Mouse (Mus musculus) megakaryocyte-erythroid progenitor cell, adult 5-6 weeks (primary cell): ENCODE measurements around the gene Pds5a. TPM values are rescaled to one million over a fixed set of nuclear protein-coding genes. Genes with fewer than 3 reads are reported as not detected.
"Not testable (repeated sequence)": the region's sequence is repeated elsewhere in the genome, so short reads cannot be mapped to it uniquely, and the experiment has no call there.

Source experiments
- ATAC-seq: replicated peaks from 2 replicates; pipeline ENCODE4 v1.8.0; 2016; ENCODE audit warnings: mild to moderate bottlenecking, inconsistent platforms; ENCODE audit not compliant: severe bottlenecking, poor library complexity, low FRiP score, low TSS enrichment
- total RNA-seq, 2 experiments: library from RNA; stranded (forward) in 1 of 2; stranded (reverse) in 1 of 2; fragments of 200-1000, 215-1000 nt in 1 of 2; fragments of >200 nt in 1 of 2; fragmentation: Nextera tagmentation in 1 of 2; gene quantifications; 2 replicates each; pipeline ENCODE4 v1.2.3; 2014 to 2017

Pds5a gene
- total RNA-seq (2014; fragmentation: Nextera tagmentation): 204 and 218 TPM in 2 replicates
- total RNA-seq (2017): 244 and 279 TPM in 2 replicates

DNA sequence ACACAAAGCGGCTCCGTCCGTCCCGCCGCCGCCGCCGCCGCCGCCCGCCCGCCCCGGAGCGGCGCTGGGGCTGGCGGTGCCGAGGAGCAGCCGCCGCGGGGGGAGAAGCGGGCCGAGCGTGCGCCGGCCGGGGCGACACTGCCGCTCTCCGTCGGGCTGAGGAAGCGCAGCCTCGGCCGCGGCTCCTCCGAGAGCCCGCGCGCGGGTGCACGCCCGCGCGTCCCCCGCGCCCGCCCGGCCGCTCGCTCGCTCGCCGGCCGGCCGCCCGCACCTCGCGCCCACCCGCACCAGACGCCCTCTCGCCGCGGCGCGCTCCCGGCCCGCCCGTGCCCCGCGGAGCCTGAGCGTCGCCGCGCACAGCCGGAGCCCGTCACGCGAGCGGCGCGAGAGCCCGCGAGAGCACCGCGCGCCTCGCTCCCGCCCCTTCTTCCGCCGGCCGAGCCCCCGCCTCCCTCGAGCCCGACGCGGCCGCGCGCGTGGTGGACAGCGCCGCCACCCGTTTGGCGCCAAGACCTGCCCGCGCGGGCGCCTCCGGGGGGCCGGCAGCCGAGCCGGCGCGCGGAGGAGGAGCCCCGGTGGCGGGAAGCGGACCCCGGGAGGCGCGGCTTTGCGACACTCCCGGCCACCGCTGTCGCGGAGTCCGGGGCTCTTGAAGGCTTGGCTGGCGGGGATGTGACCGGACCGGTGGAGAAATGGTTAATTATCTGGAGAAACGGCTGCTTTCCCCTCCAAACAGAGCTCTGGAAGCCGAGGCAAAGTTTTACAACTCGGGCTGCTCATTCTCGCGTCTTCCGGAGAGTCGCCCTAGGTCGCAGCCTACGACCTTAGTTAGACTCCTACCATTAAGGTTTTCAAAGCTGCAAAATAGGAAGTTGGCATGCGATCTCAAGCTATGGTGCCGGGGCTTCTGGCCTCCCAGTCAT, at the start of gene Pds5a:
Gene Pds5a, minus strand, starts transcription at position 438 of the 923 bp plus-strand sequence.
- peak; percentile 65 for ATAC-seq

DNA sequence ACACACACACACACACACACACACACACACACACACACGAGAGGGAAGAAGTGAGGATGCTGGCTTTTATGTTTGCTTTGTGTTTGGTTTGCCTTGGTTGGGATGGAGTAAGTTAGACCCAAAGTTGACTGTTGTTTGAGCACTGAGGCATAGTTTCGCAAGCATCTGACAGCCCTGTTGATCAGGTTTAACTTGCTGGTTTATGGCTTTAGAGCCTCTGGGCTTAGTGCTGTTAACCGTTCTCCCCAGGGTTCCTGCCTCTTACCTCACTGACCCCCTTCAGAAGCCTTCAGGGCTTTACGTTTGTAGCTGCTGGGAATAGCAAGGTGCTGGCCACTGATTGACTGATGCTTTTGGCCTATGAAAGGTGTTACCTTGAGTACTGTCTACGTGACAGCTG, 48.8 kb upstream of the Pds5a start:
- ATAC-seq: no peak

DNA sequence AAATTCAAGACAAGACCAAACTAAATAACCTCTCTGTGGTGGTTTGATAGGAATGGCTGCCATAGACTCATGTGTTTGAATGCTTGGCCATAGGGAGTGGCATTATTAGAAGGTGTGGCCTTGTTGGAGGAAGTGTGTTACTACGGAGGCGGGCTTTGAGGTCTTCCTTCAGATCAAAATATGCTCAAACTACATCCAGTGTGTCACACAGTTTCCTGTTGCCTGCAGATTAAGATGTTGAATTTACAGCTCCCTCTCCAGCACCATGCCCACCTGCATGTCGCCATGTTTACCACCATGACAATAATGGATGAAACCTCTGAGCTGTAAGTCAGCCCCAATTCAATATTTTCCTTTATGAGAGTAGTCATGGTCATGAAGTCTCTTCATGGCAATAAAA, 41.3 kb upstream of the Pds5a start:
- ATAC-seq: no peak

DNA sequence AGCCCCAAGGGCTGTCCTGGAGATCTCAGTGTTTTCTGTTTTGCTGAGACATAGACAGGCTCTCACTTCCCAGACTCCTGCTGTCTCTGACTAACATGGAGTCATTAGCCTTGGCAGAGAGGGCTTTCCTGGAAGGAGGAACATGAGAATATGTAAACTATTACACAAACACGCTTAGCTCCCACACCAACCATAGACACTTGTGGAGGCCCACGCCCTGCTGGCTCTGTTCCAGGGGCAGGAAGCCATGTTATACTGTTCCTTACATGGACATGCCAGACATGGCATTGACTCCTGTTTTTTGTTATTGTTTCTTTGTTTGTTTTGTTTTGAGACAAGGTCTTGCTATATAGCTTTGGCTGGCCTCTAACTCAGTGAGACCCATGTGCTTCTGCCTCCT, 37.5 kb upstream of the Pds5a start:
- ATAC-seq: no peak

DNA sequence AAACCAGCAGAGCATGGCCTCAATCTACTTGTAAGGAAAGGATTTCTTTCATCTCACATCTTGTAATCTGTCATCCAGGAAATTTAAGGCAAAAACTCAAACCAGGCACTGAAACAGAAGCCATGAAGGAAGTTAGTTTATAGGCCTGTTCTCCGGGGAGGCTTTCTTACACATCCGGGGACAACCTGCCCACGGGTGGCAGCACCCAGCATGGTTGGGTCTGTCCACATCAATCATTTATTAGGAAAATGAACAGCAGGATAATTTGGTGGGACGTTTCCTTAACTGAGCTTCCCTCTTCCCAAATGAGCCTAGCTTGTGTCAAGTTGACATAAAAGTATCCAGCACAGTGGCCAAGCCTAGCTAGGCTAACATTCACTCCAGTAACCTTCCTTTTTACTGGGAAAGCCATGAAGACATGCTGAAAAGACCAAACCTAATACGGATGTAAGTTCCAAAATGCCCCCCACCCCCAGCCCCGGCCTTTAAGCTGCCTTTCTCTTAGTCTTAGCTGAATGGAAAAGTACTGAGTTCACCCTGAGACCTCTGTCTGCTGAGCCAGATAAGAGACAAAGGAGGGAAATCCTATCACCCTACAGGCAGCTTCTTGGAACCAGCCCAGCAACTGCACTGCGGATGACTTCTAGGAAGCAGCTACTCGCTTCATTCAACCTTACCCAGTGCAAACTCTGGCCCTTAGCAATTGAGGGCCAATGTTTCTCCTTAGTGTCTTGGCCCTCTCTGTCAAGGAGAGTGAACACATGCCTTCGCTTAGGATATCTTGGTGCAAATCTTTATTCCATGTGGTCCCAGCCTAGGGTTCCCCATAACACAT, 33.3 kb upstream of the Pds5a start:
- ATAC-seq: peak; percentile 98

DNA sequence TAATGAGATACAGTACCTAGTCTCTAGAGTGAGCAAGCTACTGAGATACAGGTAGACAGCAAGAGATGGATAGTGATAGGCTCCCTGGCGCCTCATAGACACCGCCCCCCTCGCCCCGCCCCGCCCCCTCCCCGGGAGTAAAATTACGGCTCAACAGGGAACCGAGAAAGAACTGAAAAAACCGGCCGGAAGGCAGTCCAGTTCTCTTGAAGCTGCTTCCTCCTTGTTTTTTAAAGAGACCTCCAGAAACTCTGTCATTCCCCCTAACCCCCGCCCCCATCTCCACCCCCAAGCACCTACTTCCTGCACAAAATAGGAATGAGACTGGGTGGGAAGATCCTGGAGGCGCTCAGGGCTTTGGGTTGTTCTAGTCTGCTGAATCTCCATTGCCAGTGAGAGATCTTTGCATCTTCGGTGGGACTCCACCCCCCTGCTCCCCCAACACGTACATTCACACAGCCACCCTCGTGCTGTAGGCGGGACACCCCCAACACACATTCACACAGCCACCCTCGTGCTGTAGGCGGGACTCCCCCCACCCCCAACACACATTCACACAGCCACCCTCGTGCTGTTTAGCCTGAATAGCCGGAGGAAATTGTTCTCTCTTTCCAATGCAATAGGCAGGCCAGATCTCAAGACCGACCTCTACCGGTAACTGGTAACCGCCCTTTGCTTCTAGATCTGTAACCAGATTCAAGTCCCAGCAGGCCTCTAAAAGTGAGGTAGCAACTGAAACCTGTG, 26.4 kb upstream of the Pds5a start:
- peak; percentile 82 for ATAC-seq

DNA sequence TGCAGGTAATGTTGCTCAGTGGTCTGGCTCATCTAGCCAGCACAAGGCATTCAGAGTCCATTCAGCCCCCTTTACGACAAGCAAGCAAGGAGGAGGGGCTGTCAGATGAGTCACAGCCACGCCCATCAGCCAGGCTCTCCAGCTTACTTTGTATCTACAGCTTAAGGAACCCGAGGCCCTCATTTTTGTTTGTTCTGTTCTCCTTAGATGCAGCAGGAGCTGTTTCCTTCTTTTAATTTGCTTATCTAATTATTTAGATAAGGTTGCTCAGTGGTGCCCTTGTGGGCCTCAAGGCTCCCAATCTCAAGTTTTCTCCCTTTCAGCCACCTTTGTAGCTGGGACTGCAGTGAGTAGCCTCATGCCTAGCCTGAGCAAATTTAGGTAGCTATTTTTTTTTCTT, 20.3 kb upstream of the Pds5a start:
- ATAC-seq: peak; percentile 89

DNA sequence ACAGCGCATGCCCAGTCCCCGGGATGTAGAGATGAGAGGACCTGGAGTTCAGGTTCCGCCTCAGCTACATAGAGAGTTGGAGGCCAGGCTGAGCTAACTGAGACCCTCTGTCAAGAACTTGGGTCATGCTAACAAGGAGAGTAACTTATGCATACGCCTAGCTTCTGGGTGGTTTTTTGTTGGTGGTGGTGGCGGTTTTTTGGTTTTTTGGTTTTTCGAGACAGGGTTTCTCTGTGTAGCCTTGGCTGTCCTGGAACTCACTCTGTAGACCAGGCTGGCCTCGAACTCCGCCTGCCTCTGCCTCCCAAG, 19.8 kb upstream of the Pds5a start:
- ATAC-seq: not testable (repeated sequence)

DNA sequence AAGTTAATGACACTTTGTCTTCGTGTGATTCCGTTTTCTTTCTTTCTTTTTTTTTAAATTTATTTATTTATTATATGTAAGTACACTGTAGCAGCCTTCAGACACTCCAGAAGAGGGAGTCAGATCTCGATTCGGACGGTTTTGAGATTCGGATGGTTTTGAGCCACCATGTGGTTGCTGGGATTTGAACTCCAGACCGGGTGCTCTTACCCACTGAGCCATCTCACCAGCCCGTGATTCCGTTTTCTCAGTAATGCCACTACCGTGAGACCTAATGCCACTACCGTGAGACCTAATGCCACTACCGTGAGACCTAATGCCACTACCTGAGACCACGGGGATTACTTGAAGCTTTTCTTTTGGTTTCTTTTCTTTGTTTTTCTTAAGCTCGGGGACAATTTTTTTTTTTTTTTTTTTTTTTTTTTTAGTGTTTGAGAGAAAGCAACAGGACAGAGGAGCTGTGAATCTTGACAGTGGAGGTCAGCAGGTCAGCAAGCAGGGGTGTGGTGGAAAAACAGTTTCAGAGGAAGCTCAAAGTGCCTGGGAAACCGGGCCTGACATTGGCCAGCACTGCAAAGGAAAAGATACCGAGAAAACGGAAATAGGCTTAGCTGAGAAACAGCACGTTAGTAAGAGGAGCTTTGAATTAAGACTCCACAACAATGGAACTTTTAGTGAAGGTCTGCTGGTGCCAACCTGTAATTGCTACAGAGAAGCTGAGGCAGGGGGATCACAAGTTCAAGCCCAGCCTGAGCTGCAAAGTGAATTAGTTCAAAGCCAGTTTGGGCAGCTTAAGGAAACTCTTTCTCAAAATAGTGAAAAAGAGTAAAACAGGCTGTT, 19.2 kb upstream of the Pds5a start:
- no peak for ATAC-seq

DNA sequence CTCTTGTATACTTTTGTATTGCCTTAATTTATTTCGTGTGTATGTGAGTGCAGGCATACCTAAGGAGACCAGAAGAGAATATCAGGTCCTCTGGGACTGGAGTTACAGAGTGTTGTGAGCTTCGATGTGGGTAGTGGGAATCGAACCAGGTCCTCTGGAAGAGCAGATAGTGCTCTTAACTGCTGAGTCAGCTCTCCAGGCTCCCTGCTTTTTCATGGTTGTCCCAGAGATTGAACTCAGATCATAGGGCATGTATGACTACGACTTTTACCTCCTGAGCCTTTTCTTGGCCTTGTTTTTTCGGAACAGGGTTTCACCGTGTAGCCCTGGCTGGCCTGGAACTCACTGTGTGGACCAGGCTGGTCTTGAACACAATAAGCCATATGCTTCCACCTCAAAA, 17.0 kb upstream of the Pds5a start:
- ATAC-seq: no peak

DNA sequence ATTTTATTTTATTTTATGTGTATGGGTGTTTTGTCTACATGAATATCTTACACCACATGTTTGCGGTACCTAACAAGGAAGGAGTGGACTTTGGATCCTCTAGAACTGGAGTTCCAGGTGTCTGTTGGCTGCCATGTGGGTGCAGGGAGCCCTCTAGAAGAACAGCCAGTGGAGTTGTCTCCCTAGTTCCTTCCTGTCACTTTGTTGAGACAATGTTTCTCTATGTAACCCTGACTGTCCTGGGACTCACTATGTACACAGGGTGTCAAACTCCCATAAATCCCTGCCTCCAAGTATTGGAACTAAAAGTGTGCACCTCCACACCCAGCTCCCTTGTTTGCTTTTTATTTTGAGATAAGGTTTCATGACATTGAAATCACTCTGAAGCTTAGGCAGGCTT, 13.4 kb upstream of the Pds5a start:
- ATAC-seq: no peak

DNA sequence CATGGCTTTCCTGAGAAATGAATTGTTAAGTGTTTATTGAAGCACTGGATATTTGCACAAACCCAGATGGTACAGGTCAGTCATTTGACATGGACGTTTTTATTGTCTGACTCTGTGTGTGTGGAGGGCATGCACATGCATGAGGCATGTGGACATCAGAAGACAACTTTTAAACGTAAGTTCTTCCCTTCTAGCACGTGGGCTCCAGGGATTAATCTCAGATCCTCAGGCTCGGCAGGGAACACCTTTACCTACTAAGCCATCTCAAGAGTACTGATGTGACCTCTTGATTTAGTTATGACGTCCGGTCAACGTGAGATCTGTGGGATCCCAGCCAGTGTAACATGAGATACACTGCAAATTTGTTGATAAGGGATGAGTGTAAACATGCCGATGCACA, 12.2 kb upstream of the Pds5a start:
- no peak for ATAC-seq

DNA sequence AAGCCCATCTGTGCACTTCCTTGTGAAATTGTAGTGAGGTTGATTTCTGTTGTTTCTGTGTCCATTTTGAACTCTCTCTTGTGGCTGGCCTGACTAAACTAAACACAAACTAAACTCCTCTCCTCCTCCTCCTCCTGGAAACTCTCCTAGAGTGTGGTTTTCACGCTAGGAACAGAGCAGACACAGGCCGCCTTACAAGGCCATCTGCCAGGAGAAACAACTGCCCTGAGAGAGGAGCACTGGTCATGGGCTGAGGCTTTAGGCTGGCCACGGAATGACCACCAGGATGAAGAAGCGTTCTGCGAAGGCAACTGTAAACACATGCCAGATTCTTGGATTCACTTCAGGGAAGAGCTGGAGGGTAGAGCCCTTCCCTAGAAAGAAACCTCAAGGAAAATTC, 8.9 kb upstream of the Pds5a start:
- no peak for ATAC-seq

DNA sequence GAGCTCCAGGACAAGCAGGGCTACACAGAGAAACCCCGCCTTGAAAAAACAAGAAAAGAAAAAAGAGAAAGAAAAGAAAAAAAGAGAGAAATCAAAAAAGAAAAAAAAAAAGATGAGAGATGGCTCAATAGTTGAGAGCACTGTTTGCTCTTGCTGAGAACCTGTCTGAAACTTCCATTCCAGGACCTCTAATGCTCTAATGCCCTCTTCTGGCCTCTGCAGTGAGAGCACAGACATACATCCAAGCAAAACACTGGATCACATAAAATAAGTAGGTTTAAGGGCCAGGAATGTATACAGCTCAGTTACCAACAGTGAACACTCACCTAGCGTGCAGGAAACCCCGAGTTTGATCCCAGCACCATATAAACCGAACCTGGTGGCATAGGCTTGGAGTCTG, 8.1 kb upstream of the Pds5a start:
- peak; percentile 59 for ATAC-seq

DNA sequence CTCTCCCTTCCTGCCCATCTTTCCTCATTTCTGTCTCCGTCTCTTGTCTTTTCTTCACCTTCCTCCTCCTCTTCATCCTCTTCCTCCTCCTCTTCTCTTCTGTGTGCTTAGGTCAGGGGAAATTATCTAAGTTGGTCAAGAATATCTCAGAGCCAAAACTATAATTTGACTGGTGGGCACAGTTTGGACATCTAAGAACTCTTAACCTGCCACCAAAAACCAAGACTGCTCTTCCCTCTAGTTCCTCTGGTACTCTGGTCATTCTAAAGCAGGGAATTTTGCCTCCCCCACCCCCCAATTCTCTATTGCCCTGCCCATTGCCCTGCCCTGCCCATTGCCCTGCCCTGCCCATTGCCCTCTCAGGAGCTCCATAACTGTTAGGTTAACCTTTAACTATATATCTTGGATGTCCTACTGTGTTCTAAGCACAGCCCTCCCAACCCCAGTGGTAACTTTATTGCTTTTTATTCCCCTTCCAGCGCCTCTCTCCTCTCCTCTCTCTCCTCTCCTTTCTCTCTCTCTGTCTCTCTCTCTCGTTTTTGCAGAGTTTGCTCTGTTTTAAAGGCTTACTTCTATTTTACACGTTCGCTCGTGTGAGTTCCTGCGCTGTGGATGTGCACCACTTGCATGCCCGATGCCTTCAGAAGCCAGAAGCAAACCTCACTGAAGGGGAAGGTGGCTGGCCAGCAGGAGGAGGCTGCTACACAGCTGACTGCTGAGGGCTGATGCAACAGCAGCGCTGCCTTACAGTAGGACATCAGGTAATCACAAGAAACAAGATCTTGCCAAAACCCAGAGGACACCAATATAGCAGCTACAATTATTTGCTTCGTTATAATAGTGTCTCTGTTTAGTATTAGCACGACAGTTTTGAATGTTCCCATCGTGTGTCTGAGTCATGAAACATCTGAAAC, 6.9 kb upstream of the Pds5a start:
- no peak for ATAC-seq

DNA sequence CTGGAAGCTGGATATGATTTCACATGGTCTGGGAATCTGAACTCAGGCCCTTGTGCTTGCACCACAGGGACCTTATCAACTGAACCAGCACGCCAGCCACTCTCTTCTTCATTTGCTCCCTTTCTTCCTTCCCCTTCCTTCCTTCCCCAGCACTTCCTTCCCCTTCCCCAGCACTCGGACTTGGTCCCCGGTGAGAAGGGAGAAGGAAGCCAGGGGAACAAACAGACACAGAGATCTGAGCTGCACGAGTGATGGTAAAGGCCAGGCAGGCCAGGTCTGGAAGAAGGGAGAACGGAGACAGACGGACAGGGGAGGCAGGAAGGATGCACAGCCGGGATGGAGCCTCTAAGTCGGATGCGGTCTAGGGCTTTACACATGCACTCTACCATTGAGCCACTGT, 5.2 kb upstream of the Pds5a start:
- ATAC-seq: no peak

DNA sequence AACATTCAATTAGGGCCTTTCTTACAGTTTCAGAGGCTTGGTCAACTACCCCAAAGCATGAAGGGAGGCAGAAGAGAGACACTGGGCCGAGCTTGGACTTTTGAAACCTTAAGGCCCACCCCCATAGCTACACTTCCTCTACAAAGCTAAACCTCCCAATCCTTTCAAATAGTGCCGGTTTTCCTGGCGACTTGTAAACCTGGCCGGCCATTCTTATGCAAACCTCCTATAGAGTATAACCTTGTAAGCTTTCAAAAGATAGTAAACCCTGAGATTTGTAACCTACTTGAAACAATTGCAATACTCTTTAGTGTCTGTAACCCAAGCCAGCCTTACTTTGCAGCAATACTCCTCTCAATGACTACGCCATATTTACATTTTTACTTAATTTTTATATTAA, 2.0 kb upstream of the Pds5a start:
- ATAC-seq: no peak

DNA sequence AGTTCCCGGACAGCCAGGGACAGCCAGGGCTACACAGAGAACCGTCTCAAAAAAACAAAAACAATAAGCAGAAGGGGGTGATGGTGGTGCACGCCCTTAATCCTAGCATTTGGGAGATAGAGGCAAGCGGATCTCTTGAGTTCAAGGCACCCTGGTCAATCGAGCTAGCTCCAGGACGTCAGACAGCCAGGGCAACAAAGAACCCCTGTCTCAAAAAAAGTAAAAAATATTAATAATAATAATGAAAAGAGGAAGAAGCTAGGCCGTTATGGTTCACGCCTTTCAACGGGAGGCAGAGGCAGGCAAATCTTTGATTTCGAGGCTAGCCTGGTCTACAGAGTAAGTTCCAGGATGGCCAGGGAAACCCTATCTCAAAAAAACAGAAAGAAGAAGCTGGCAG, 1.1 kb upstream of the Pds5a start:
- no peak for ATAC-seq
